In the genomic region with DNA sequence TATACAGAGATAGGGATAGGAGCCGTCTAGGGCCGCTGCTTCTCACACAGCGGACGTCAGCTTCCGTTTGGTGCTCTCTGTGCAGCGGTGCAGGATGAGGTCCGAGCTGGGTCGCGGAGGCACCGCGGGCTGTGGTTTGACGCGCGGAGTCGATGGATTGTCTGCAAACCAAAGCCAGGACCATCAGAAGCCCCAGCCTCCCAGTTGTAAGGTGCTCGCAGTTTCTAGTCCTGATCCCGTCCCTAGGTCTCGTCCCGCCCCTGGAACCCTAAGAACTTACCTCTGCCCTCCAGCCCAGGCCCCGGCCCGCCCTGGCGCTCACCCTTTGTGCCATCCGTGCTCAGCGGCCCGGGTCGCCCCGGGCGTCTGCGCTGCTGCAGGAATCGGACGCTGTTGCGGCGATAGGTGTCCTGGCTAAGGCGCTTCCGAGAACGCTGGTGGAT, we compare ENCODE assay signal across 9 mouse cellular contexts. TPM values are rescaled to one million over a fixed set of nuclear protein-coding genes. Genes with fewer than 3 reads are reported as not detected.
A peak's percentile ranks its signal among the peaks of the same experiment; 100 is the strongest.
DNase-seq lines count a peak whose midpoint lies in the region; ATAC-seq and TF ChIP-seq lines count a peak whose summit lies in the region.
"Had no signal": no experiment of that assay in that cellular context is flagged by ENCODE, and none has a peak within 500 bp of the region (broad histone marks: within the 10 kb centered on the region; RNA-seq: fewer than 3 reads in every experiment).

No protein-coding gene starts in this region.

- peak overlapping the region; percentile 71 for H3K4me2 ChIP-seq in kidney, postnatal 0 days (ENCODE audit: low read length)
- peak overlapping the region; percentile 64 for H3K4me2 ChIP-seq in embryonic facial prominence, embryonic 14.5 days (ENCODE audit: low read depth, low read length)
- peak overlapping the region; percentile 63 for H3K4me2 ChIP-seq in neural tube, embryonic 15.5 days

- peak overlapping the region; percentile 24 for H3K4me3 ChIP-seq in kidney, postnatal 0 days (replicated peaks; ENCODE audit: low read depth, low read length)
- peak overlapping the region; percentile 33 for H3K4me3 ChIP-seq in embryonic facial prominence, embryonic 14.5 days (ENCODE audit: low read depth, low read length)
- peak overlapping the region; percentile 54 for H3K4me3 ChIP-seq in limb, embryonic 10.5 days
- peak overlapping the region; percentile 29 for H3K4me3 ChIP-seq in neural tube, embryonic 15.5 days (replicated peaks)

- WGBS in kidney, postnatal 0 days, result 2% methylated on average over 36 of the region's 36 CpGs
- WGBS in embryonic facial prominence, embryonic 14.5 days, result 3% methylated on average over 25 of the region's 36 CpGs
- 3% methylated on average over 36 of the region's 36 CpGs for WGBS in limb, embryonic 10.5 days
- 2% methylated on average over 36 of the region's 36 CpGs for WGBS in neural tube, embryonic 15.5 days

- no peaks in the 10 kb centered on the region for H3K27me3 ChIP-seq in kidney, postnatal 0 days (ENCODE audit: insufficient read depth, low read length)
- peaks cover 10% of the 10 kb centered on the region for H3K27me3 ChIP-seq in embryonic facial prominence, embryonic 14.5 days (replicated peaks; ENCODE audit: control insufficient read depth, insufficient read depth, low read length)
- peaks cover 28% of the 10 kb centered on the region for H3K27me3 ChIP-seq in limb, embryonic 10.5 days (ENCODE audit: low read depth, poor library complexity, severe bottlenecking)
- no peaks in the 10 kb centered on the region; the same call in none of the 2 replicates for H3K27me3 ChIP-seq in neural tube, embryonic 15.5 days (replicated peaks)
- H3K27me3 ChIP-seq: Patski had no signal

- peaks cover 3% of the 10 kb centered on the region; the same call in 1 of the 2 replicates for H3K4me1 ChIP-seq in kidney, postnatal 0 days (replicated peaks; ENCODE audit: insufficient read depth, low read length)
- peaks cover 9% of the 10 kb centered on the region; the same call in 1 of the 2 replicates for H3K4me1 ChIP-seq in embryonic facial prominence, embryonic 14.5 days (ENCODE audit: control insufficient read depth, insufficient read depth, low read length)
- H3K4me1 ChIP-seq in limb, embryonic 10.5 days, result peaks cover 30% of the 10 kb centered on the region
- H3K4me1 ChIP-seq in neural tube, embryonic 15.5 days, result peaks cover 13% of the 10 kb centered on the region

- H3K36me3 ChIP-seq in kidney, postnatal 0 days (ENCODE audit: insufficient read depth, low read length), result no peaks in the 10 kb centered on the region
- H3K36me3 ChIP-seq in embryonic facial prominence, embryonic 14.5 days (ENCODE audit: control insufficient read depth, insufficient read depth, low read length), result peaks cover 8% of the 10 kb centered on the region
- peaks cover 8% of the 10 kb centered on the region for H3K36me3 ChIP-seq in limb, embryonic 10.5 days
- H3K36me3 ChIP-seq in neural tube, embryonic 15.5 days, result peaks cover 7% of the 10 kb centered on the region

- ATAC-seq in kidney, postnatal 0 days (replicated peaks; ENCODE audit: low FRiP score, low read depth), result no peak
- ATAC-seq in embryonic facial prominence, embryonic 14.5 days (ENCODE audit: low read depth), result 0 out of 2 replicates have a peak, but pooled peaks have one; percentile 16
- ATAC-seq in neural tube, embryonic 15.5 days (ENCODE audit: low FRiP score), result no peak
- ATAC-seq: Patski had no signal

- H3K27ac ChIP-seq in kidney, postnatal 0 days, result no peak overlapping the region
- no peak overlapping the region for H3K27ac ChIP-seq in embryonic facial prominence, embryonic 14.5 days (replicated peaks; ENCODE audit: low read depth, low read length)
- peak overlapping the region; percentile 78 for H3K27ac ChIP-seq in limb, embryonic 10.5 days
- H3K27ac ChIP-seq in neural tube, embryonic 15.5 days (replicated peaks), result no peak overlapping the region

- no peak for TF ChIP-seq CTCF in kidney, postnatal 0 days (IDR thresholded peaks at IDR 0.05; ENCODE audit: low read depth)

- no peak for DNase-seq in kidney, postnatal 0 days (ENCODE audit: low spot score)
- no peak for DNase-seq in kidney, postnatal 14 days
- no peak for DNase-seq in embryonic facial prominence, embryonic 14.5 days (ENCODE audit: low spot score)
- DNase-seq in limb, embryonic 10.5 days (ENCODE audit: low spot score), result peak; percentile 57
- DNase-seq in left cerebral cortex, adult 18-20 months (ENCODE audit: low spot score in 2 of 2), result no peak
- DNase-seq in yolk sac, embryonic 10.5 days (ENCODE audit: low spot score), result no peak
- DNase-seq in adrenal gland, postnatal 36 days, result no peak

- H3K9ac ChIP-seq in kidney, postnatal 0 days (ENCODE audit: low read depth, low read length), result peak overlapping the region; percentile 49; the same call in 1 of the 2 replicates
- H3K9ac ChIP-seq in embryonic facial prominence, embryonic 14.5 days (ENCODE audit: low read depth, low read length), result peak overlapping the region; percentile 63
- peak overlapping the region; percentile 41 for H3K9ac ChIP-seq in neural tube, embryonic 15.5 days (replicated peaks)

- no peaks in the 10 kb centered on the region for H3K9me3 ChIP-seq in kidney, postnatal 0 days (replicated peaks; ENCODE audit: low read length)
- H3K9me3 ChIP-seq in embryonic facial prominence, embryonic 14.5 days (ENCODE audit: control insufficient read depth, low read length), result no peaks in the 10 kb centered on the region
- H3K9me3 ChIP-seq in limb, embryonic 10.5 days (replicated peaks), result no peaks in the 10 kb centered on the region
- no peaks in the 10 kb centered on the region for H3K9me3 ChIP-seq in neural tube, embryonic 15.5 days (replicated peaks)

RNA-seq across cellular contexts. Expression of a gene that starts 7.7 kb away (rescaled TPM):
- 2.4 and 2.9 TPM in 2 replicates for polyA plus RNA-seq in kidney, postnatal 0 days (2015; fragmentation: Nextera tagmentation; extraction: Ambion mirVana)
- 7.2 TPM in 2 replicates for polyA plus RNA-seq in embryonic facial prominence, embryonic 14.5 days (2014; fragmentation: Nextera tagmentation; extraction: Ambion mirVana)
- 1.5 and 1.7 TPM in 2 replicates for polyA plus RNA-seq in limb, embryonic 10.5 days (2016; fragmentation: Nextera tagmentation; extraction: Ambion mirVana)
- 2.5 and 5.1 TPM in 2 replicates for polyA plus RNA-seq in neural tube, embryonic 15.5 days (2015; fragmentation: Nextera tagmentation; extraction: Ambion mirVana)
- total RNA-seq in left cerebral cortex, adult 18-20 months (2021), result 1 to 10 TPM; 5.3 to 7.7 TPM
- total RNA-seq in adrenal gland, postnatal 36 days (2021), result 1 to 10 TPM; 5.2 to 9.7 TPM

RNA-seq across cellular contexts. Expression of a gene that starts 37.9 kb away (rescaled TPM):
- polyA plus RNA-seq in kidney, postnatal 0 days (2015; fragmentation: Nextera tagmentation; extraction: Ambion mirVana), result 6.1 and 6.9 TPM in 2 replicates
- 6.6 and 7.3 TPM in 2 replicates for polyA plus RNA-seq in embryonic facial prominence, embryonic 14.5 days (2014; fragmentation: Nextera tagmentation; extraction: Ambion mirVana)
- 5.3 and 7.3 TPM in 2 replicates for polyA plus RNA-seq in limb, embryonic 10.5 days (2016; fragmentation: Nextera tagmentation; extraction: Ambion mirVana)
- 12.4 and 14.4 TPM in 2 replicates for polyA plus RNA-seq in neural tube, embryonic 15.5 days (2015; fragmentation: Nextera tagmentation; extraction: Ambion mirVana)
- total RNA-seq in left cerebral cortex, adult 18-20 months (2021), result 10 to 100 TPM; 14.9 to 17.6 TPM
- 1 to 10 TPM; 8.1 to 9.3 TPM for total RNA-seq in adrenal gland, postnatal 36 days (2021)

RNA-seq across cellular contexts. Expression of a gene that starts 45.2 kb away (rescaled TPM):
- polyA plus RNA-seq in kidney, postnatal 0 days (2015; fragmentation: Nextera tagmentation; extraction: Ambion mirVana), result 32.1 and 33.4 TPM in 2 replicates
- 26.1 and 27.3 TPM in 2 replicates for polyA plus RNA-seq in embryonic facial prominence, embryonic 14.5 days (2014; fragmentation: Nextera tagmentation; extraction: Ambion mirVana)
- 44.5 and 48.3 TPM in 2 replicates for polyA plus RNA-seq in limb, embryonic 10.5 days (2016; fragmentation: Nextera tagmentation; extraction: Ambion mirVana)
- 20.3 and 21.6 TPM in 2 replicates for polyA plus RNA-seq in neural tube, embryonic 15.5 days (2015; fragmentation: Nextera tagmentation; extraction: Ambion mirVana)
- total RNA-seq in left cerebral cortex, adult 18-20 months (2021), result 10 to 100 TPM; 14.1 to 15.7 TPM
- total RNA-seq in adrenal gland, postnatal 36 days (2021), result 10 to 100 TPM; 30.4 to 31.6 TPM
